Mouse (Mus musculus) CD4-positive, CD25-positive, alpha-beta regulatory T cell, adult 4 months (primary cell): Measurements from ENCODE around the gene Tle1. TPM values are rescaled to one million over a fixed set of nuclear protein-coding genes. Genes with fewer than 3 reads are reported as not detected.

Source experiments
- ATAC-seq: one replicate; pipeline ENCODE4 v1.8.0; 2017
- polyA plus RNA-seq, 2 experiments: library from polyadenylated mRNA; unstranded; fragments of 100-300 nt; shearing (Covaris generic); gene quantifications; one replicate each; pipeline ENCODE4 v1.2.1; 2017

Gene Tle1
- 1 to 10 TPM; 1.1 to 1.3 TPM for polyA plus RNA-seq

DNA sequence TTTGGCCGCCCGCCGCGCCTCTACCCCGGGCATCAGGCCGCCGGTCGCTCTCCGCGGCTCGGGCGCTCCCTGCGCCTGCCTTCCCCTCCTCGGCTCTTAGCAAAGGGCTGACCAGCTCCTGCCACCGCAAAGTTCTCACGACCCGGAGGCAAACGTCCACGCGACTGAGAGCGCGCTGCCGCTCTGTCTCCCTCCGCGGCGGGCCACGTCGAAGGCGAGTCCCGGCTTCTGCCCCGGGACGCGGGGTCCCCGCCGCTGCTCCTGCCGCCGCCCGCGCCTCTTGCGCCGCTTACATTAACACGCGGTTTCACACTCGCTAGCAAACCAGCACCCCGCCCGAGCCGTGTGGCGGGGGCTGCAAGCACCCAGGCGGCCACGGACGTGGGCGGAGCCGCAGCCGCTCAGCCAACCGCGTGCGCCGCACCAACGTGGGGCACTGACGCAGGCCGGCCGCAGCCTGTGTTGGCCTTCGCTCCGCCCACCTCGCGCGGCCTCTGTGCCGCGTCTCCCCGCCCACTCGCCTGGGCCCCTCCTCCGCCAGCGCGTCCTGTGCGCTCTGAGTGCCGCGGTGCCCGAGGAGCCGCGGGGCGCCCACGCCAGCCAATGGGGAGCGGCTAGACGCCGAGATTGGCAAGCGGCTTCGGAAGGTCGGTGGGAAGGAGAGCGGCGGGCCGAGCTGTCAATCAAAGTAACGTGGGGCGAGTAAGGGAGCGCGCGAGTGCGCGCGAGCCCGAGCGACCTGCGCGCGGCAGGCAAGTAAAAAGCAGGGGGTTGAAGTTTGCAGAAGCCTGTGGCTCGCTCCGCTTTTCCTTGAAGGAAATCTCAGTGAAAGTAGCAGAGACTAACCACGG is at the start of gene Tle1:
Gene Tle1, minus strand, starts transcription at position 361 of the 851 bp plus-strand sequence.
- ATAC-seq, result peak; percentile 83

DNA sequence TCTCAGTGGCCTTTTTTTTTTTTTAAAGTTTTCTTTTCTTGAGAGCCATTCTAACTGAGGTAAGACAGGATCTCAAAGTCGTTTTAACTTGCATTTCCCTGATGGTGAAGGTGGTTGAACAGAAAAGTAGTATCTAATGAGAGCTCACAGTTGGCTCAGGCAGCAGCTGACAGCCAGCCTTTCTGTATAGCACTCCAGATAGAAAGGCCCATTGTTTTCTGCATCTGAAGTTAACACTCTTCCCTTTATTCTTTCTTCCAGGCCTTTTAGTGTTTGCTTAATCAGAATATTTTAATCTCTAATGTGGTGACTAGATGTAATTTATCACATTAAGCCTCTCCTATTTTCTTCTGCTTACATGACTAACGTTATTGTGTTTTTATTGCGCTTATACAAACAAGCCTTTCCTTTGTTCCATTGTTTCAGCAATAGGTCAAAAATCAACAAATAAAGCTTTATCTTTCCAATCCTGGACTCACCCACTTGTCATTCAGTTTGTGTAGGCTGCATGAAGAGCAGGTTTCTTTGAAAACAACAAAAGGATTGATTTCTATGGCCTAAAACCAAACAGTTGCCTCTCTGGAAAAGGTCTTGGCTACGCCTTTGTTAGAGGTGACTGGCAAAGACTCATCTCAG is 33.0 kb upstream of the Tle1 start:
- ATAC-seq, result no peak

DNA sequence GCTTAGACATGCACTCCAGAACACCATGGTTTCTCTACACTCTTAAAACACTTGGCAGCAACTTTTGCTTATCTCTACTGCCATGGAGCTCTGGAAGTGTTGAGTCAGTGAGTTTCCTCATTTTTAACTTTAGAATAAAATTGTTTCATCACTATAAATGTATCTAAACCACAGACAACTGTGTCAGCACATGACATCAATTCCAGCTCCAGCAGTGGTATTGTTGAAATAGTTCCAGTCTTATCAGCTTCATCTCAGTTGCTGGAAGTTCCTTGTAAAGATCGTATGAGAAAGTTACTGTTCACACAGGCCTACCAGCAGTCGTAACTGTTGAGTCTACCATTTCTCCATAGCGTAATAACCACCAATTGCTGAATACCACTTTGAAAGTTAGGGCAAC is 31.5 kb upstream of the Tle1 start:
- no peak for ATAC-seq

DNA sequence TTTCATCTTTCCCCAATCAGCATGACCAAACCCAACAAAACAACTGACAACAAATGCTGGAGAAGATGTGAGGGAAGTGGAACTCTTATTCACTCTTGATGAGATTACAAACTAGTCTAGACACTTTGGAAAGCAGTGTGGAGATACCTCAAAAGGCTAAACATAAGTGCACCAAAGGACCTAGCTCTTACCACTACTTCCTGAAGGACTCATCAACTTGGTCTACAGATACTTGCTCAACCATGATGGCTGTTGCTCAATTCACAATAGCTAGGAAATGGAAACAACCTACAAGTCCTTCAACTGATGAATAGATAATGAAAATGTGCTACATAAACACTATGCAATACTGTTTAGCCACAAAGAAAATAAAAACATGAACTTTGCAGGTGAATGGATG is 30.1 kb upstream of the Tle1 start:
- no peak for ATAC-seq

DNA sequence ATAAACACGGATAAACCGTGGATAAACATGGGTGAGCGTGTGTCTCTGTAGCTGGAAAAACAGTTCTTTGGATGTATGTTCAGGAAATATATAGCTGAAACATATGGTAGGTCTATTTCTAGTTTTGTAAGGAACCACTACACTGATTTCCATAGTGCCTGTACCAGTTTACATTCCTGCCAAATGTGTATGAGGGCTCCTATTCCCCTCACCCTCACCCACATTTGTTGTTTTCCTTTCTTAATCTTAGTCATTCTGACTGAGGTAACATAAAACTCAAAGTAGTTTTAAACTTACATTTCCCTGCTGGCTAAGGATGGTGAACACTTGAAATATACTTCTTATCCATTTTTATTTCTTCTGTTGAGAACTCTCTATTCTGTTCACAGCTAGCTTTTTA is 20.9 kb upstream of the Tle1 start:
- ATAC-seq, result no peak

DNA sequence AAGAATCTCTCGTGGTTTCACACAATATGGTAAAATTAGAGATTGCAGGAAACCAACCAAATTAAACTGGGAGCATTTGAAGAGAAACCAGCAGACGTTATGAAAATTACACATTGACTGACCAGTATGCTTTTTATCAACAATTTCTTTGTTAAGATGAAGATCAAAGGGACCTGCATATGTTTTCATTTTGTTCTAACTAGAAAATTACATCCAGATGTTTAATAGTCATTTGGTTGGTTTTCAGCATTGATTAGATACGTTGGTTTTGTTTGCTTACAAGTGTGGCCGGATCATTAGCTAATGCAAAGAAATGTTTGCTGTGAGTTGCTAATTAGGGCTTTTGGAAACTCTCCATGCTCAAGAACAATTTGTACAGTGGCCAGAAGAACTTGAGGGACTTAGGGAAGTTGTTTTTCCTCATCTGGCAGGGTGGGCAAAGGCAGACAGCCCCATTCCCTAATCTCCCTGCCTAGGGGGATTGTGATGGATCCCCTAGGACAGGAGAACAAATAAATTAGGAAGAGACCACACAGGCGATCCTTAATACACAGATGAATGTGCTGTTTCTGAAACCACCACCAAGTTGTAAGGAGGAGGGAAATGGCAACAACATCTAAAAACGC is 3.8 kb upstream of the Tle1 start:
- no peak for ATAC-seq

DNA sequence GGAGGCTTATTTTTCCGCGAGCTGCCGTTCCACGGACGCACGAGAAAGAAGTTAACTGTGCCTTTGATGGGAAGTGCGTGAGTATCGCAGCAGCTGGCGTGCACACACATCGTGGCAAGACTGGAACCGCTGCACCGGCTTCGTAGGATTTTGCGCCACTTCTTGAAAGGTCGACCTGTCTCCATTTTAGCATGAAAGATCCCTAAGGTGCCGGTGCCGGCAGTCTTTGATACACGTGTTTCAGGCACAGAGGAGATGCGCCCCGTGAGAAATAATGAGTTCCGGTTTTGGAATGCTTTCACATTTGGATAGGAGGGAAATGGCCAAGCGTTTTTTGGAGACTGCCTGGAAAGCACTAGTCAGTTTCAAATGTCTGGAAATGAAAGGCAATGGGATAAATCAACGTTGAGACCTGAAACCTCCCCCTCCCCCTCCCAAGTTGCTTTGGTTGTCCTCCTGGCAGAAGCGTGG is 837 bp upstream of the Tle1 start:
- peak; percentile 1 for ATAC-seq

DNA sequence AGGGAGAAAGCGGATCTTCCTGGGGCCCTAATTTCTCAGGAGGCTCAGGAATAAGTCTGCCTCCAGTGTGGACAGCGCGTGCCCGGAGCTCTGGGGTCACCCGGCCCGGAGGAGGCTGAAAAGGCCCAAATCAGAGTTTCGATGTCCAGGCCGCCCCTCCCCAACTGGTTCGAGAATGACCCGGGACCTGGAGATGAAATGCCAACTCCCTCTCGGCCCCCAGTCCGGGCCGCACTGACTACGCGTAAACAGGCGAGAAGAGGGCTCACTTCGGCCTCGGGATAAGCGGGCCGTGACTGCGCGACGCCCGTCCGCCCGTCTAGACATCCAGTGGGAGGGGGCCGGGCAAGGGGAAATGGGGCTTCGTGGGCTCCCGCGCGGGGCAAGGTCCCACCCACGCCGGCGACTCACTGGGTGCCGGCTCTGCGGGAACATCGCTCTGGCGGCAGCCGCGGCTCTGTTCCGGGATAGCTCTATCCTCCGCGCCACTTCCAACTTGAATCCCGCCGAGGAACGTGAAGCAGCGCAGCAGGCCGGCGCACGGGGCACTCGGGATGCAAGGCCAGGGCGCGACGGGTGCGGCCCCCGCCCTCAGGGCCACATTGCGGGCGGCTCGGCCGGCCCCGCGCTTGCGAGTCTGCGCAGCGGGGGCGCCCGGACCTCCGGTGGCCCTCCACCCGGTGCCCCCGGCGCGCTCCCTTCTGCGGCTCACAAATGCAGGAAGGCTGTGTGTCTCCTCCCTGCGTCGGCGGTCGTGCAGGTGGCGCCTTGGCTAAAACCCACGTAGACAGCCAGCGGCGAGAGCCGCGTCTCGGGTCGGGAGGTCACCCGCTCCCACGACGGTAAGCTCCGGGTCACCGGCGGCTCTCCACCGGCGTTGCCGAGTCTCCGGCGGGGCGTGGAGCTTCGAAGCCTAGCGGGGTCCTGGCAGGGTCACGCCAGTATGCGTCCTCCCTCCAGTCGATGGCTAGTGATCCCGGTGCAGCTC is 854 bp downstream of the Tle1 start:
- ATAC-seq, result no peak

DNA sequence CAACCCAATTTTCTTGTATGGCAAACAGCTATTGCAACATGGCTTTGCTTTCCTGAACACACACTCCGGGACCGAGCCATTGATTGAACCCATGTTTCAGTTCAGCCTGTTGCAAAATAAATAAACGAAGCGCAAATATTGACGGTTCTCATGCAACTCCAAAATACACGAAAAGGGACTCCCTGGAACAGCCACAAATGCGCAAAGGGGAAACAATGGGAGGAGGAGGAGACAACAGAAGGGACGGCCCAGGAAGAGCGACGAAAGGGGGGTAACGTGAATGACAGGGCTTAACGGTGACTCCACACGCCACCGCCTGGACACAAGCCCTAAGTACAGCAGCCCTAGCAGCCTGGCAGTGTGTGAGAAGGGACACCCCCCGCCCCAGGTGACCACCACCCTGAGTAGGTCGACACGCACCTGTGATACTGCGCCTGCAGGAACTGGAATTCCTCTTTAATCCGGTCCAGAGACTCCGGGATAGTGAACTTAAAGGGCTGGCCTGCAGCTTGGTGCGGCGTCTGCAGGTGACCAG is 1.8 kb downstream of the Tle1 start:
- peak; percentile 30 for ATAC-seq

DNA sequence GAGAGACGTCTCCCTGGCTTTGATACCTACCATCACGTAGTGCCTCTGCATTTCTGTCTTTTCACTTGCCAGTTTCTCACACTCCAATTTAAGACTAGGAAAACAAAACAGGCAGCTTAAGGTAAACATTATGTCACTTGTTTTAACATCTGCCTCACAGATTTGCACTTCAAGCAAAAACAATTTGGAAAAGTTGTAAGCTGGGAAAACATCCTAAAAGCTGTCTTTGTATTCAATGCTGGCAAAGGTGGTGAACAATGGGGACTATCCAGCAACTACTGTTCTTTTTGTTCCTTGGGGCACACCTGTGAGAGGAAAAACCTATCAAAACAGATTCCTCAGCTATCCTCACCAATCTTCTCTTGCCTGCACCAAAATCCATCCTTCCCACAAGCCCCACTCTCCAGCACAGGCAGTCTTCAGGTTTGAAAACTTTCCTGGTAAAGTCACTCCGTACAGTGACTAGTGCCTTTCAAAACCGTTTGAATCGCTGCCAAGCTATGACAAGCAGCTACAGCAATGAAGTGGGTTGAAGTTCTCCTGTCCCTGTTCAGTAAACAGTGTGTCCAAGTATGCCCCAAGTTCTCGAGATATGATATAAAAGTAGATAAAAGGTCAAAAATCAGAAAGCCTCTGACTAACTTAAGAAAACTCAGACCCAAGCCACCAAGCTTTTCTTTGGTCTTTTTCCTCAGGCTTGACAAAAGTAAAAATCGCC is 2.7 kb downstream of the Tle1 start:
- ATAC-seq, result no peak

DNA sequence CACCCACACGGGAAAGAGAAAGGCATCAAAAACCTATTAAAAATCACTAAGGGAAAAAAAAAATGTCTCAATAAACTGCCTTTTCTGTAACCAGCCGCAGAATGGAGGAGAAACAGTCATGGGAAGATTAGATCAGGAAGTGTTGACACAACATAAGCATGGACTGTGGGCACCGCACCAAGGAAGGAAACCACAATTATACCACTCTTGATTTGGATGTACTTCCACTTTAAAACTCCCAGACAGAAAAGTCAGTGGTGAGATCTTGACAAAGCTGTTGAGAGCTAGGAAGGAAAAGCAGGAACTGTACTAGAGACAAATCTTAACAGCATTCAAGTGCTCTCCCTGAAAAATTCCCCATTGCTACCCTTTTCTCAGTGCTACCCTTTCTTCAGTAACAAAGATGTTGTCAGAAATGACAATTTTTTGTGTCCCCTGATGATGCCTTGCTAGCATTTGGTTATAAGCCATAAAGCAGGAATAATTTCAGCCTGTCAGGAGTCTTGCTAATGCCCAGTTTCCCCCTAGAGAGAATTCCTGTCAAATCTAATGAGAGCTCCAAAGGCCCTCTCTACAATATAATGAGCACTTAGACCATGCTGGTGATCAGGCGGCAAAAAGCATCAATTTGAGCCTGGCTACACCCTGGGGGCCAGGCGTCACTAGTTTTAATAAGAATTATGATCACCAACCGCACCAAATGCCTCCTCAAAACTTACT is 5.4 kb downstream of the Tle1 start:
- ATAC-seq, result no peak

DNA sequence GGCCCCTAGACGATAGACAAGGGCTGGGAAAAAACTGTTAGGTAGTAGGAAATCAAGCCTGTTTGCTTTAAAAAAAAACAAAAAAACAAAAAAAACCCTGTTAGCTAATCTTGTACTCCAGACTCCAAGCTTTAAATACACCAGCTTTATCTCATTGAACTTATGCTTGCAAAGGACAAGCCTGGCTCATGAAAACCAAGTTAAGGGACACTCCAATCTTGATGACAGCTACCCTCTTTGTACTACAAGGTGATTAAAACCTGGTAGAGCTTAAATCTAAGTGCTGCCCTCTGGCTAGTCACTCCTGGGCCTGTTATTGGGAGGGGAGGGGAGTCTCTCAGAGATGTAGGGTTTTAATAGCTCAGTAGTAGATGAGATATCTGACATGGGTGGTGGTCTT is 7.4 kb downstream of the Tle1 start:
- no peak for ATAC-seq

DNA sequence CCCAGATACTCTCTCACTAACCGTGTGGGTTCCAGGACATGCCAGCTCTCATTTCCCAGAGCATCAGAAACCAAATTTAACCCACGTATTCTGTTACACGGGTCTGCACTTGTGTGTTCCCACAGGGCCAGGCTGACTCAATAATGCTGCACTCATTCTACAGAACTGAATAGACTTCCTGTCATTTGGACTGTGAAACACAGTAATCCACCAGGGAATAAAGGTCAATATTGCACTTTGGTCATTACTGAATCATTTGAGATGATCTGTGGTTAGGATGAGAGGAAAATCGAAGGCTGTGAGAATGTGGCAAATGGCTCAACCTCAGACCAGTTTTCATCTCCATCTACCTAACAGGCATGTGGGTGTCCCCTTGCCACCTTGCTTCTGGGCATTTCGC is 16.2 kb downstream of the Tle1 start:
- no peak for ATAC-seq

DNA sequence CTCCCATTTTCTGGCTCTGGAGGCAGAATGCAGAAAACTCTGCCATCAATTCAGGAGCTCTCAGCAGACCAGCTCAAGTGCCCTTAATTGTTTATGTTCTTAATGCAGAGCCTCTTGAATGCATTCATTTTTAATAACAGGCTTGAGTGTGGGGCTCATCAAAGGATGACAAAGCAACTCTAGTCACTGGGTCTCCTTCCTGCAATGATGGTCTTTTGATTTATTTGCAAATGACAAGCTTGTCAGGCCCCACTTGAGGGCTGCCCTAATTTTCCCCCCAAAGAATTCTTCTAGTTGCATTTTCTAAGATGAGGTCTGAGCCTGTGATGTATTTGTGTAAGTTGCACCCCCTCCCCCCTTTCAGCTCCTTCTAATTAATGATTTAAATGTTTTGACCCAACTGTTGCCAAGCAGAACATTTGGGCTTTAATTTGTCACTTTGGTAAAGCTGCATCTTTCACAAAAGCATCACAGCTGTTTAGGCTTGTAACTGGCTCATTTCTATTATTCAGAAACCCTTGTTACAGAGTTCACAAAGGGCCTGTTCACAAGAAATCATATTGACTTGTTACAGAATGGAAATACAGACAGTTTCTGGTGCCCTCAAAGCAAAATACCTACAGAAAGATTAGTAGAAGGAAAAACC is 18.3 kb downstream of the Tle1 start:
- no peak for ATAC-seq

DNA sequence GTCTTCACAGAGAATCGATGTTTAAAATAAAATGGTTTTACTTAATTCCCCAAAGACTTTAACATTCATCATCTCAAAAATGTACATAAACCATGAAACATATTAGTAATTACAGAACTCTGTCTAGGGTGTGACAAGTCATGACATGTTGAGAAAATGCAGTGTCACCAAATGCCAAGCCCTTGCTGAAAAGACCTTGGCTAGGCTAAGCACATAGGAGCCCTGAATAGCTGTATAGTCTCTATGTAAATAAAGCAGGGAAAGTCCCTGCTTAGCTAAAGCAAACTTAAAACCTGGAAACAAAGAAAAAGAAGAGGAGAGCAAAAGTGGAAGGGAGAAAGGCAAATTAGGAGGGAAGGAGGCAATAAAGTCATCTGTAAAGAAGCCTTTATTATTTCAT is 24.8 kb downstream of the Tle1 start:
- no peak for ATAC-seq

DNA sequence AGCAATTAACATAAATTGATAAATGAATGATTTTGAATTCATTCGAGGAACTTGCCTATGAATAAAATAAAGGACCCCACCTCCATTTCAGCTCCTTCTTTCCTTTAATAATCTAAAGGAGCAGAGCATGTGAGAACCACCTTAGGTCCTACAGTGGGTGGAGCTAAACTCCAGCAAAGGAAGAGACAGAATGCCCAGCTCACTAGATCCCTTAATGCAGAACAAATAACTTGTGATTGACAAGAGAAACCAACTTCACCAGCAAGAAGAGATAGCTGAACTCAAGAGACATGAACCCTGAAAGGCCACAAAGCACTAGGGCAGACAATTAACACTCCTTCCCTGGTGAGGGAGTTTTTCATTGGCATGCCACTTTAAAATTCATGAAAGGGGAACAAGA is 32.5 kb downstream of the Tle1 start:
- ATAC-seq, result no peak

DNA sequence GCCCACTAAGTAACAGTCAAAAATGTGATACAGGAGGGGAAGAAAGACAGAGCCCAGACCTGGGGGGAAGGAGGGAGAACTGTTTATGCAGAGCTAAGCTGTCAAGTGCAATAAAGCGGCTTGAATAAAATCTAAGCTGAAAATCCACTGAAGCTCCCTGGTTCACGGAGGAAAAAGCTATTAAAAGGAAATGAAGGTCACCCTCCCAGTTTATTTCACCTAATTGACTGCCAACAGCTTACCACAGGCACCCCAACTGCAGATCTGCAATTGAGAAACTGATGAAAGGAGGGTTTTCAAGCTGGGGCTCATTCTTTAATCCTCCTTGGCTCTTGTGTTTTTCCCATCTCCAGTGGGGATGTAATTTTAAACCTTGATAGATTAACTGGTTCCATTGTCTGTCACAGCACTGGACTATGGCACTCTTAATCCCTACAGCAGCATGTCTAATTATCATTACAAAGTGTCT is 32.9 kb downstream of the Tle1 start:
- no peak for ATAC-seq

DNA sequence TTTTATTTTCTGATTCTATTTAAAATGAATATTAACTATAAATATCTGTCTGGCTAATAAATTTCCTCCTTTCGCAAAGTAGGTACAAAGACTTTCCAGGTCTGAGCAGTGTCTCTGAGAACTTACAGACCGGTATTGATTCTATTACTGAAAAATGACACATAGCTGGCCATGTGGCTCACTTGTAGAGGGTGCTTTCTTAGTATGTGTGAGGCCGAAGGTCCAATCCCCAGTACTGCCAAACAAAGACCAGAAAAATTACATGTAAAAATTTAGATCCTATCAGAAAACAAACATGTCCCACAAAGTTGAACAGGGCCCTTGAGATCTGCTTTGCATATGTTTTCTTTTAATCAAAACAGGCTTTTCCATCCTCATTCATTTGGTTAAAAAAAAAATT is 33.5 kb downstream of the Tle1 start:
- no peak for ATAC-seq

DNA sequence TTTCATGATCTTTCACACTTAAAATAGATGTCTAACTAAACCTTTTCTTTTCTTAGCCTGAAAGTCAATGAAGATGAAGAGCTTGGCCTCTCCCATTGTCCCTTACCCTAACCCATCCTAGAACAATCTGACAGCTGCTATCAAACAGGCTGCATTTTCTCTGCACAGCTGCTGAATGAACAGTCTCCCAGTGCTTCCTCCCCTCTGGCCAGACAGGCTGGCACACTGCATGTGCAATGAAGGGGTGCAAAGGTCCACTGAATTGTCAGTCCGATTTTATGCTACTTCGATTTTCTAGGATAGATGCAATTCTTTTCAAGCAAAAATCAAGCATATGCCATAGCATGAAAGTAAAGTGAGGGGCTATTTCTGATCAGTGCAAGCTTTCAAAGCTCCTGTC is 34.2 kb downstream of the Tle1 start:
- ATAC-seq, result no peak

DNA sequence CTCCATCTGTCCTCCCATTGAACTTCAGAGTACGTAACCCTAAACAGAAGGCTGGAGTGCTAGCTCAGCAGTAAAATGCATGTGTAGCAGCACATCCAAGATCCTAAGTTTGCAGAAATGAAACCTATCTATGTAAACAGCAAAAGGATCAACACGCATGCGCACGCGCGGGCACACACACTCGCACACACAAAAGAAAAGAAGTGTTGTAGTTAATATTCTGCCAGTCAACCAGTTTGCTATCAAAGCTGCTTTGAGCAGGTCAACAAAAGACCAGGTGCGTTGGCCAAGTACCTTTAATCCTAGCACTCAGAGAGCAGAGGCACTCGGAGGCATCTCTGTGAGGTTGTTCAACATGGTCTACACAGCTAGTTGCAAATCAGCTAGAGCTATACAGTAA is 35.0 kb downstream of the Tle1 start:
- no peak for ATAC-seq
